Mouse (Mus musculus) heart, embryonic 14.5 days (tissue): ENCODE measurements around the gene Kdm4d. TPM values are rescaled to one million over a fixed set of nuclear protein-coding genes. Genes with fewer than 3 reads are reported as not detected.

Experiments used
- ATAC-seq: fragments of 200-750 bp; cut with Nextera tagmentation; 2 replicates; pipeline ENCODE4 v1.8.0; 2017; ENCODE audit warnings: low read depth, moderate TSS enrichment; ENCODE audit not compliant: insufficient number of reproducible peaks, insufficient read depth, low FRiP score
- H3K27ac ChIP-seq, 2 experiments: fragments of 200-500 bp in 1 of 2; fragments of 300-500 bp in 1 of 2; sonication (generic) in 1 of 2; replicated peaks in 1 of 2; 2 replicates each; pipeline ENCODE4 v1.5.1; 2012 to 2014; ENCODE audit warnings: low read depth in 2 of 2, low read length in 2 of 2, control low read depth in 1 of 2, mild to moderate bottlenecking in 1 of 2, mixed read lengths in 1 of 2; ENCODE audit not compliant: control insufficient read depth in 1 of 2, insufficient read depth in 1 of 2
- H3K27me3 ChIP-seq: fragments of 300-500 bp; sonication (generic); 2 replicates; pipeline ENCODE4 v1.6.1; 2014; ENCODE audit warnings: mild to moderate bottlenecking, low read length, control low read depth; ENCODE audit not compliant: control insufficient read depth, insufficient read depth
- H3K36me3 ChIP-seq: fragments of 300-500 bp; sonication (generic); 2 replicates; pipeline ENCODE4 v1.6.1; 2014; ENCODE audit warnings: mild to moderate bottlenecking, control low read depth, low read length, mixed read lengths; ENCODE audit not compliant: control insufficient read depth, insufficient read depth
- H3K4me1 ChIP-seq, 2 experiments: fragments of 200-500 bp in 1 of 2; fragments of 300-500 bp in 1 of 2; sonication (generic) in 1 of 2; 2 replicates each; pipeline ENCODE4 v1.6.1; 2012 to 2014; ENCODE audit warnings: low read length in 2 of 2, control low read depth in 1 of 2, mixed read lengths in 1 of 2; ENCODE audit not compliant: control insufficient read depth in 2 of 2, insufficient read depth in 2 of 2
- H3K4me2 ChIP-seq: fragments of 300-500 bp; sonication (generic); 2 replicates; pipeline ENCODE4 v1.6.1; 2014; ENCODE audit warnings: mild to moderate bottlenecking, low read length
- H3K4me3 ChIP-seq, 2 experiments: fragments of 200-500 bp in 1 of 2; fragments of 300-500 bp in 1 of 2; sonication (generic) in 1 of 2; 2 replicates each; pipeline ENCODE4 v1.5.1; 2012 to 2014; ENCODE audit warnings: low read length in 2 of 2, mild to moderate bottlenecking in 2 of 2, control low read depth in 1 of 2, low read depth in 1 of 2, moderate library complexity in 1 of 2; ENCODE audit not compliant: control insufficient read depth in 1 of 2, insufficient read depth in 1 of 2
- H3K9ac ChIP-seq: fragments of 300-500 bp; sonication (generic); 2 replicates; pipeline ENCODE4 v1.6.1; 2014; ENCODE audit warnings: mild to moderate bottlenecking, low read length
- H3K9me3 ChIP-seq: fragments of 300-500 bp; sonication (generic); 2 replicates; pipeline ENCODE4 v1.6.1; 2016; ENCODE audit warnings: low read length, control low read depth; ENCODE audit not compliant: control insufficient read depth
- WGBS: fragments of 180-500 bp; shearing (Covaris S2); extraction: QIAGEN DNeasy Blood & Tissue Kit; methylation state at CpG from one replicate; pipeline ENCODE4 v1.1.7; 2014; 5-methylcytosine and 5-hydroxymethylcytosine counted together
- polyA plus RNA-seq: library from polyadenylated mRNA; unstranded; fragments of >200 nt; fragmentation: Nextera tagmentation; extraction: Ambion mirVana; gene quantifications from 2 replicates; pipeline ENCODE4 v1.2.1, GENCODE M21; 2014

Gene Kdm4d
- polyA plus RNA-seq, 1 experiment from 2014 or later: 0.07 TPM

DNA sequence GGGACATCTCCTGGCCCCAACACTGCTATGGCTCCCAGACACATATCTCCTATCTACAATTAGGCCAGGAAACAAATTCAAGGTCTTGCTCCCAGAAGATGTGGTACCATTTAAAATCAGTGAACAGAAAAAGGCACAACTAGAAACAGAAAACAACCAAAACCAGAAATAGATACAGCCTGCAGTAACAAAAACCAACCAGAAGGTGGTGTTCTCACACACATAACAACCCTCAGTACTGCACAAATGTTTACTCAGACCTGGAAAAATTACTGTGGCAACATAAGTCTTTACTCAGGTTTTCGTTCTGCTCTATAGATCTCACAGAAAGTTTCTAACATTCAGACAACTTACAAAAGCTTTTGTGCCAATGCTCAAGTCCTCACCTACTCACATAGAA is 59.9 kb downstream of the Kdm4d start:
- Histone ChIP-seq H3K27me3 (no peaks in the 10 kb centered on the region), H3K4me2 (no peak overlapping the region), H3K9me3 (peaks cover 3% of the 10 kb centered on the region; the same call in 1 of the 2 replicates), H3K9ac (no peak overlapping the region), H3K4me3 (no peak overlapping the region), H3K4me1 (no peaks in the 10 kb centered on the region), H3K27ac (no peak overlapping the region), H3K36me3 (no peaks in the 10 kb centered on the region)
- WGBS: 88% methylated on average over 1 of the region's 1 CpGs
- no peak for ATAC-seq

DNA sequence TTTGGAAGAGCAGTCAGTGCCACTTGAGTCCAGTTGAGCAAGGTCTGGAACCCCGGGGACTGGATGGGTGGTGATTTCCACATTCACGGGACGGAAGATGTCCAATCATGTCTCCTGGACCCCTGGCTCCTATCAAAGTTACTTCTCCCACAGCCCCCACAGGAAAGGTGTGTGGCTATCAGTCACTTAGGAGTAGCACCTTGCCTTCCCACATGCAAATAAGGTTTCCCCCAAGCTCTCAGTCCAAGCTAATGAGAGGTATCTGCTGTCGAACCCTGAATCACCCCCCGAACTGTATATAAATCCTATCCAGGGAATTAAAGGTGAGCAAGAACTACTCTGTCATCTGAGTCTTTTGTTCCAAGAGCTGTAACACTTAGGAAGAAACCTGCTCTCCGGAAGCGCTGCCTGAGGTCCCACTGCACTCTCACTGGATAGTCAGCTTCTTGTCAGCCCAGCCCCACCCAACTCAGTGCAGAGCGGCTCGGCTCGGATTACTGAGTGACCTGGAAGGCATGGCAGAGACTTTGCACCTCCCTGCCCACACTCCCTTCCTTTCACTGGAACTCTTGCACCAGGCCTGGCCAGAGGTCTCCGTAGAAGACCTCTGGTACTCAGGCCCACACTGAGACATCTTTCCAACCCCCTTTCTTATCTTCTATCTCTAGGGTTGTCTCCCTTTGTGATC is 66.9 kb downstream of the Kdm4d start:
- 55% methylated on average over 11 of the region's 11 CpGs for WGBS

More for the DNA sequence above, 66.9 kb downstream of the Kdm4d start:
- Histone ChIP-seq H3K4me2 (no peak overlapping the region), H3K4me1 (no peaks in the 10 kb centered on the region), H3K9me3 (no peaks in the 10 kb centered on the region), H3K36me3 (no peaks in the 10 kb centered on the region), H3K4me3 (no peak overlapping the region), H3K9ac (no peak overlapping the region), H3K27me3 (no peaks in the 10 kb centered on the region), H3K27ac (no peak overlapping the region)
- ATAC-seq: no peak

Other genes with a start within 250 kb of the Kdm4d start
- 13.3 and 18.5 TPM in 2 replicates for gene Sesn3, start 225.4 kb downstream of the Kdm4d start, polyA plus RNA-seq
- gene Endod1, start 119.0 kb downstream of the Kdm4d start, polyA plus RNA-seq: 7.1 and 8.7 TPM in 2 replicates
- gene Cwc15, start 135 bp upstream of the Kdm4d start, polyA plus RNA-seq: 116 and 122 TPM in 2 replicates
- 25.5 and 26.4 TPM in 2 replicates for gene Amotl1, start 144.6 kb upstream of the Kdm4d start, polyA plus RNA-seq
- gene Piwil4, start 240.3 kb upstream of the Kdm4d start, polyA plus RNA-seq: 0.07 TPM in 1 of 2 replicates, not detected in the other